Mouse (Mus musculus) myocyte (in vitro differentiated cells): ENCODE measurements around the gene Scarf1. TPM values are rescaled to one million over a fixed set of nuclear protein-coding genes. Genes with fewer than 3 reads are reported as not detected.

Experiments
- H3K27me3 ChIP-seq: one replicate; pipeline ENCODE4 v1.6.1; 2011; ENCODE audit not compliant: control insufficient read depth, insufficient read depth, insufficient read length
- H3K36me3 ChIP-seq: one replicate; pipeline ENCODE4 v1.6.1; 2011; ENCODE audit not compliant: control insufficient read depth, insufficient read depth
- H3K4me2 ChIP-seq: one replicate; pipeline ENCODE4 v1.6.1; 2011; ENCODE audit warnings: low read depth, control low read depth
- H3K4me3 ChIP-seq: one replicate; pipeline ENCODE4 v1.5.1; 2011; ENCODE audit warnings: mild to moderate bottlenecking, control low read depth, moderate library complexity
- H3K79me2 ChIP-seq: one replicate; pipeline ENCODE4 v1.6.1; 2011; ENCODE audit not compliant: control insufficient read depth, insufficient read depth
- H3ac ChIP-seq: one replicate; pipeline ENCODE4 v1.6.1; 2011; ENCODE audit not compliant: control insufficient read depth, insufficient read length
- CEBPB ChIP-seq: IDR thresholded peaks from 2 replicates; pipeline ENCODE4 v1.6.1; 2011; ENCODE audit warnings: mild to moderate bottlenecking, moderate library complexity; ENCODE audit not compliant: poor library complexity, insufficient read depth, severe bottlenecking
- E2F4 ChIP-seq: IDR thresholded peaks from one replicate; pipeline ENCODE4 v1.6.1; 2011; ENCODE audit warnings: mild to moderate bottlenecking, control low read depth, moderate library complexity; ENCODE audit not compliant: insufficient read depth
- MAX ChIP-seq: IDR thresholded peaks from one replicate; pipeline ENCODE4 v1.6.1; 2011; ENCODE audit warnings: low read depth, mild to moderate bottlenecking, control low read depth
- MYOD1 ChIP-seq, 3 experiments: IDR thresholded peaks; one replicate each; pipeline ENCODE4 v1.6.1; 2011; ENCODE audit warnings: control low read depth in 2 of 3, low read depth in 2 of 3, mild to moderate bottlenecking in 2 of 3, moderate library complexity in 1 of 3; ENCODE audit not compliant: insufficient read length in 2 of 3, control insufficient read depth in 1 of 3
- MYOG ChIP-seq, 3 experiments: IDR thresholded peaks; one replicate each; pipeline ENCODE4 v1.6.1; 2011; ENCODE audit warnings: control low read depth in 2 of 3, low read depth in 2 of 3, mild to moderate bottlenecking in 2 of 3; ENCODE audit not compliant: insufficient read length in 2 of 3, control insufficient read depth in 1 of 3, insufficient read depth in 1 of 3
- POLR2A ChIP-seq: IDR thresholded peaks from one replicate; pipeline ENCODE4 v1.6.1; 2011; ENCODE audit warnings: low read depth, mild to moderate bottlenecking, control low read depth, moderate library complexity; ENCODE audit not compliant: insufficient read length
- POLR2AphosphoS2 ChIP-seq: IDR thresholded peaks from one replicate; pipeline ENCODE4 v1.6.1; 2011; ENCODE audit warnings: low read depth, control low read depth; ENCODE audit not compliant: insufficient read length
- REST ChIP-seq: IDR thresholded peaks from one replicate; pipeline ENCODE4 v1.6.1; 2011; ENCODE audit warnings: mild to moderate bottlenecking, control low read depth, moderate library complexity; ENCODE audit not compliant: insufficient read depth, insufficient read length
- SRF ChIP-seq: IDR thresholded peaks from one replicate; pipeline ENCODE4 v1.6.1; 2011; ENCODE audit warnings: low read depth; ENCODE audit not compliant: control insufficient read depth, insufficient read length
- TCF12 ChIP-seq: IDR thresholded peaks from one replicate; pipeline ENCODE4 v1.6.1; 2011; ENCODE audit warnings: mild to moderate bottlenecking, control low read depth; ENCODE audit not compliant: poor library complexity, insufficient read depth, severe bottlenecking
- TCF3 ChIP-seq: IDR thresholded peaks from one replicate; pipeline ENCODE4 v1.6.1; 2011; ENCODE audit warnings: low read depth, control low read depth; ENCODE audit not compliant: insufficient read length
- USF1 ChIP-seq: IDR thresholded peaks from one replicate; pipeline ENCODE4 v1.6.1; 2011; ENCODE audit warnings: low read depth, mild to moderate bottlenecking, control low read depth, moderate library complexity
- polyA plus RNA-seq: library from polyadenylated mRNA; unstranded; fragments of >200 nt; fragmentation: generic; extraction: Trizol; gene quantifications from one replicate; pipeline ENCODE4 v1.2.1, GENCODE M21; 2012; ENCODE audit warnings: missing spikeins

Gene Scarf1
- polyA plus RNA-seq, 1 experiment: 0.06 TPM

GRCm38 (mm10) chr11:75530845-75531373 lies 17.6 kb downstream of the Scarf1 start:
- no peaks in the 10 kb centered on the region for H3K36me3 ChIP-seq
- no peaks in the 10 kb centered on the region for H3K27me3 ChIP-seq
- TF ChIP-seq REST (no peak), MYOD1 (IDR thresholded peaks at IDR 0.05; ENCODE audit: control insufficient read depth in 1 of 3, insufficient read length in 2 of 3, low read depth in 2 of 3) (no peak), TCF3 (no peak), POLR2AphosphoS2 (no peak), MYOG (IDR thresholded peaks at IDR 0.05; ENCODE audit: control insufficient read depth in 1 of 3, insufficient read depth in 1 of 3, insufficient read length in 2 of 3, low read depth in 2 of 3) (no peak), MAX (no peak), TCF12 (no peak), CEBPB (no peak), USF1 (no peak), SRF (no peak), E2F4 (no peak), POLR2A (no peak)
- H3K79me2 ChIP-seq: no peaks in the 10 kb centered on the region
- H3K4me2 ChIP-seq: peak overlapping the region; percentile 100
- H3ac ChIP-seq: peak overlapping the region; percentile 54
- H3K4me3 ChIP-seq: peak overlapping the region; percentile 87

GRCm38 (mm10) chr11:75531469-75532242 lies 18.3 kb downstream of the Scarf1 start, which contains the start of gene Slc43a2:
Slc43a2 (plus strand) TSS chr11:75531694.
- Histone ChIP-seq H3K4me2 (peak within 1 kb of the TSS; percentile 100), H3ac (peak within 1 kb of the TSS; percentile 54), H3K27me3 (no peaks in the 10 kb centered on the region), H3K36me3 (no peaks in the 10 kb centered on the region), H3K4me3 (peak within 1 kb of the TSS; percentile 87), H3K79me2 (no peaks in the 10 kb centered on the region)
- TF ChIP-seq MYOD1 (IDR thresholded peaks at IDR 0.05; ENCODE audit: control insufficient read depth in 1 of 3, insufficient read length in 2 of 3, low read depth in 2 of 3): no peak
- TF ChIP-seq CEBPB: no peak
- no peak for TF ChIP-seq TCF3
- TF ChIP-seq E2F4: peak; percentile 74

- Histone ChIP-seq H3K79me2 (no peaks in the 10 kb centered on the region), H3K4me3 (peak overlapping the region; percentile 87), H3ac (no peak overlapping the region), H3K4me2 (peak overlapping the region; percentile 100), H3K27me3 (no peaks in the 10 kb centered on the region), H3K36me3 (no peaks in the 10 kb centered on the region)
- TF ChIP-seq MAX (no peak), POLR2A (no peak), REST (no peak), MYOD1 (IDR thresholded peaks at IDR 0.05; ENCODE audit: control insufficient read depth in 1 of 3, insufficient read length in 2 of 3, low read depth in 2 of 3) (no peak), TCF3 (no peak), SRF (no peak)
These were observed 19.3 kb downstream of the Scarf1 start for GRCm38 (mm10) chr11:75532340-75533277.

GRCm38 (mm10) chr11:75533314-75534015 lies 20.1 kb downstream of the Scarf1 start:
- Histone ChIP-seq H3K36me3 (no peaks in the 10 kb centered on the region), H3K27me3 (no peaks in the 10 kb centered on the region), H3ac (no peak overlapping the region), H3K79me2 (no peaks in the 10 kb centered on the region), H3K4me3 (peak overlapping the region; percentile 87), H3K4me2 (peak overlapping the region; percentile 100)
- peak in 1 of 3 experiments; percentile 10 for TF ChIP-seq MYOG (IDR thresholded peaks at IDR 0.05; ENCODE audit: control insufficient read depth in 1 of 3, insufficient read depth in 1 of 3, insufficient read length in 2 of 3, low read depth in 2 of 3)
- no peak for TF ChIP-seq POLR2A
